Mouse (Mus musculus) megakaryocyte-erythroid progenitor cell, adult 5 weeks (primary cell): ENCODE data around the gene Iqsec2. TPM values are rescaled to one million over a fixed set of nuclear protein-coding genes. Genes with fewer than 3 reads are reported as not detected.

Experiments
- polyA plus RNA-seq: library from polyadenylated mRNA; stranded (reverse); fragments of >175 nt; gene quantifications from 2 replicates; pipeline ENCODE4 v1.2.3, GENCODE M21; 2012

The Iqsec2 gene
- 19.0 and 21.4 TPM in 2 replicates for polyA plus RNA-seq

GRCm38 (mm10) chrX:152143941-152144741 is at the start of gene Iqsec2:
Gene Iqsec2 (plus strand): TSS chrX:152144268.

GRCm38 (mm10) chrX:152232781-152233763 is 89.0 kb downstream of the Iqsec2 start, which contains the start of gene Kdm5c:
Gene Kdm5c (plus strand): TSS chrX:152233020.

Other genes with a start within 250 kb of the Iqsec2 start
- gene Hsd17b10, start 142.4 kb upstream of the Iqsec2 start, polyA plus RNA-seq: 39.4 and 48.6 TPM in 2 replicates
- gene Ribc1, start 128.0 kb upstream of the Iqsec2 start, polyA plus RNA-seq: 0.82 and 1.1 TPM in 2 replicates
- 11.4 and 23.5 TPM in 2 replicates for gene Smc1a, start 127.8 kb upstream of the Iqsec2 start, polyA plus RNA-seq
- gene Kdm5c, start 88.8 kb downstream of the Iqsec2 start, polyA plus RNA-seq: 60.9 and 86.7 TPM in 2 replicates
- 0.11 and 0.12 TPM in 2 replicates for gene Kantr, start 183.2 kb downstream of the Iqsec2 start, polyA plus RNA-seq
- 20.6 and 30.9 TPM in 2 replicates for gene Tspyl2, start 198.2 kb downstream of the Iqsec2 start, polyA plus RNA-seq
- gene Gpr173, start 224.4 kb downstream of the Iqsec2 start, polyA plus RNA-seq: not detected in 2 replicates